Mouse (Mus musculus) inflammation-experienced regulatory T-cells, adult 6 months (primary cell): ENCODE measurements around the gene Spag6l. TPM values are rescaled to one million over a fixed set of nuclear protein-coding genes. Genes with fewer than 3 reads are reported as not detected.
"Not testable (repeated sequence)": the region's sequence is repeated elsewhere in the genome, so short reads cannot be mapped to it uniquely, and the experiment has no call there.

ENCODE experiments used
- ATAC-seq: one replicate; pipeline ENCODE4 v1.8.0; 2017
- polyA plus RNA-seq, 3 experiments: library from polyadenylated mRNA; unstranded; fragments of 100-300 nt; shearing (Covaris generic); gene quantifications; one replicate each; pipeline ENCODE4 v1.2.1; 2017

Gene Spag6l
- not detected for polyA plus RNA-seq

- ATAC-seq: peak; percentile 98
These were observed at the start of gene Spag6l for GRCm38 (mm10) chr16:16828757-16829615. Spag6l (minus strand) TSS chr16:16829456.

- no peak for ATAC-seq
These were observed 49.8 kb upstream of the Spag6l start for GRCm38 (mm10) chr16:16879025-16879424.

- peak; percentile 98 for ATAC-seq
These were observed 41.5 kb upstream of the Spag6l start, which contains the start of the genes Top3b and Vpreb1 for GRCm38 (mm10) chr16:16870617-16871331. Top3b (plus strand) TSS chr16:16870736. Vpreb1 (minus strand) TSS chr16:16870843.

GRCm38 (mm10) chr16:16870241-16870616 is 41.0 kb upstream of the Spag6l start:
- no peak for ATAC-seq

- no peak for ATAC-seq
These were observed 36.7 kb upstream of the Spag6l start for GRCm38 (mm10) chr16:16865696-16866561.

- ATAC-seq: no peak
These were observed 36.0 kb upstream of the Spag6l start for GRCm38 (mm10) chr16:16865217-16865616.

- no peak for ATAC-seq
These were observed 34.7 kb upstream of the Spag6l start, which contains the start of gene Igll1 for GRCm38 (mm10) chr16:16863978-16864377. Igll1 (minus strand) TSS chr16:16863985.

- no peak for ATAC-seq
These were observed 33.0 kb upstream of the Spag6l start for GRCm38 (mm10) chr16:16862288-16862687.

GRCm38 (mm10) chr16:16856731-16857476 is 27.6 kb upstream of the Spag6l start:
- ATAC-seq: no peak

- ATAC-seq: not testable (repeated sequence)
These were observed 26.8 kb upstream of the Spag6l start for GRCm38 (mm10) chr16:16856054-16856453.

- ATAC-seq: no peak
These were observed 26.3 kb upstream of the Spag6l start for GRCm38 (mm10) chr16:16855541-16855940.

- peak; percentile 61 for ATAC-seq
These were observed 25.6 kb upstream of the Spag6l start for GRCm38 (mm10) chr16:16854836-16855235.

- ATAC-seq: no peak
These were observed 23.2 kb upstream of the Spag6l start for GRCm38 (mm10) chr16:16852411-16852810.

- peak; percentile 38 for ATAC-seq
These were observed 19.9 kb upstream of the Spag6l start for GRCm38 (mm10) chr16:16849196-16849595.

GRCm38 (mm10) chr16:16829671-16830070 is 415 bp upstream of the Spag6l start:
- no peak for ATAC-seq

- no peak for ATAC-seq
These were observed 3.0 kb downstream of the Spag6l start for GRCm38 (mm10) chr16:16826223-16826622.

GRCm38 (mm10) chr16:16825476-16825875 is 3.8 kb downstream of the Spag6l start:
- no peak for ATAC-seq

GRCm38 (mm10) chr16:16806325-16806724 is 22.9 kb downstream of the Spag6l start:
- ATAC-seq: no peak
